19 mouse cellular contexts compared by ENCODE assay signal in genomic region chr12:80244127-80244526, GRCm38 (mm10). TPM values are rescaled to one million over a fixed set of nuclear protein-coding genes. Genes with fewer than 3 reads are reported as not detected.
DNase-seq lines count a peak whose midpoint lies in the region; ATAC-seq and TF ChIP-seq lines count a peak whose summit lies in the region.
"Had no signal": no experiment of that assay in that cellular context is flagged by ENCODE, and none has a peak within 500 bp of the region (broad histone marks: within the 10 kb centered on the region; RNA-seq: fewer than 3 reads in every experiment).

No protein-coding gene starts in this region.

- no peaks in the 10 kb centered on the region for H3K9me3 ChIP-seq in heart, embryonic 15.5 days (replicated peaks)
- no peaks in the 10 kb centered on the region for H3K9me3 ChIP-seq in heart, embryonic 11.5 days (replicated peaks; ENCODE audit: control insufficient read depth, low read length)
- no peaks in the 10 kb centered on the region for H3K9me3 ChIP-seq in limb, embryonic 13.5 days
- no peaks in the 10 kb centered on the region for H3K9me3 ChIP-seq in midbrain, postnatal 0 days (ENCODE audit: low read length)
- H3K9me3 ChIP-seq: forebrain, embryonic 12.5 days; hindbrain, embryonic 15.5 days; midbrain, embryonic 12.5 days; neural tube, embryonic 13.5 days had no signal

- H3K4me1 ChIP-seq in heart, embryonic 15.5 days (replicated peaks), result peaks cover 90% of the 10 kb centered on the region
- peaks cover 74% of the 10 kb centered on the region for H3K4me1 ChIP-seq in heart, embryonic 11.5 days (ENCODE audit: control insufficient read depth, insufficient read depth, low read length)
- H3K4me1 ChIP-seq in embryonic fibroblast, embryonic 13.5 days (ENCODE audit: control insufficient read depth, insufficient read depth, low read length), result peaks cover 57% of the 10 kb centered on the region
- H3K4me1 ChIP-seq in limb, embryonic 13.5 days, result peaks cover 77% of the 10 kb centered on the region
- peaks cover 6% of the 10 kb centered on the region; the same call in 1 of the 2 replicates for H3K4me1 ChIP-seq in midbrain, postnatal 0 days (ENCODE audit: insufficient read depth, low read length)

- H3K27ac ChIP-seq in heart, embryonic 15.5 days, result peak overlapping the region; percentile 23
- H3K27ac ChIP-seq in heart, embryonic 11.5 days (ENCODE audit: low read depth, low read length), result no peak overlapping the region
- H3K27ac ChIP-seq in embryonic fibroblast, embryonic 13.5 days (ENCODE audit: insufficient read depth, low read length), result peak overlapping the region; percentile 56; the same call in 1 of the 2 replicates
- H3K27ac ChIP-seq in limb, embryonic 13.5 days, result peak overlapping the region; percentile 28; the same call in 1 of the 2 replicates
- H3K27ac ChIP-seq in midbrain, postnatal 0 days (ENCODE audit: low read depth, low read length), result no peak overlapping the region
- H3K27ac ChIP-seq: forebrain, embryonic 12.5 days; hindbrain, embryonic 15.5 days; midbrain, embryonic 12.5 days; neural tube, embryonic 13.5 days had no signal

- ATAC-seq in heart, embryonic 15.5 days (replicated peaks; ENCODE audit: insufficient number of reproducible peaks, insufficient read depth, low FRiP score, low read depth), result no peak
- ATAC-seq in heart, embryonic 11.5 days (replicated peaks; ENCODE audit: insufficient number of reproducible peaks, low FRiP score, low TSS enrichment), result no peak
- no peak for ATAC-seq in limb, embryonic 13.5 days (ENCODE audit: low FRiP score, low read depth)
- no peak for ATAC-seq in midbrain, postnatal 0 days (ENCODE audit: low FRiP score)
- ATAC-seq: intestine, embryonic 16.5 days had no signal

- no peak overlapping the region for H3K4me3 ChIP-seq in heart, embryonic 15.5 days
- no peak overlapping the region for H3K4me3 ChIP-seq in heart, embryonic 11.5 days (ENCODE audit: low read depth, low read length)
- no peak overlapping the region for H3K4me3 ChIP-seq in embryonic fibroblast, embryonic 13.5 days (ENCODE audit: insufficient read depth, low read length)
- no peak overlapping the region for H3K4me3 ChIP-seq in limb, embryonic 13.5 days
- H3K4me3 ChIP-seq in midbrain, postnatal 0 days (ENCODE audit: low read depth, low read length), result no peak overlapping the region
- H3K4me3 ChIP-seq: forebrain, embryonic 12.5 days; hindbrain, embryonic 15.5 days; midbrain, embryonic 12.5 days; neural tube, embryonic 13.5 days had no signal

- no peak overlapping the region for H3K4me2 ChIP-seq in heart, embryonic 15.5 days
- no peak overlapping the region for H3K4me2 ChIP-seq in heart, embryonic 11.5 days
- no peak overlapping the region for H3K4me2 ChIP-seq in limb, embryonic 13.5 days (replicated peaks)
- no peak overlapping the region for H3K4me2 ChIP-seq in midbrain, postnatal 0 days (ENCODE audit: low read depth, low read length, poor library complexity, severe bottlenecking)
- H3K4me2 ChIP-seq: forebrain, embryonic 12.5 days; hindbrain, embryonic 15.5 days; midbrain, embryonic 12.5 days; neural tube, embryonic 13.5 days had no signal

- no peaks in the 10 kb centered on the region for H3K36me3 ChIP-seq in heart, embryonic 15.5 days
- H3K36me3 ChIP-seq in heart, embryonic 11.5 days (ENCODE audit: control insufficient read depth, insufficient read depth, low read length), result no peaks in the 10 kb centered on the region
- peaks cover 13% of the 10 kb centered on the region for H3K36me3 ChIP-seq in limb, embryonic 13.5 days
- no peaks in the 10 kb centered on the region for H3K36me3 ChIP-seq in midbrain, postnatal 0 days (ENCODE audit: insufficient read depth, low read length)
- H3K36me3 ChIP-seq: forebrain, embryonic 12.5 days; hindbrain, embryonic 15.5 days; midbrain, embryonic 12.5 days; neural tube, embryonic 13.5 days had no signal

- no peak overlapping the region for H3K9ac ChIP-seq in heart, embryonic 15.5 days
- H3K9ac ChIP-seq in heart, embryonic 11.5 days (ENCODE audit: low read depth, low read length), result no peak overlapping the region
- no peak overlapping the region for H3K9ac ChIP-seq in limb, embryonic 13.5 days
- no peak overlapping the region for H3K9ac ChIP-seq in midbrain, postnatal 0 days (replicated peaks; ENCODE audit: low read length, poor library complexity, severe bottlenecking)
- H3K9ac ChIP-seq: forebrain, embryonic 12.5 days; hindbrain, embryonic 15.5 days; midbrain, embryonic 12.5 days; neural tube, embryonic 13.5 days had no signal

- no peak for TF ChIP-seq POLR2A in embryonic fibroblast, embryonic 13.5 days (IDR thresholded peaks at IDR 0.05; ENCODE audit: low read depth, low read length)

- H3K27me3 ChIP-seq in heart, embryonic 15.5 days, result no peaks in the 10 kb centered on the region
- no peaks in the 10 kb centered on the region for H3K27me3 ChIP-seq in heart, embryonic 11.5 days (ENCODE audit: control insufficient read depth, insufficient read depth, low read length)
- H3K27me3 ChIP-seq in limb, embryonic 13.5 days, result no peaks in the 10 kb centered on the region
- H3K27me3 ChIP-seq in midbrain, postnatal 0 days (ENCODE audit: insufficient read depth, low read length), result no peaks in the 10 kb centered on the region
- H3K27me3 ChIP-seq: forebrain, embryonic 12.5 days; hindbrain, embryonic 15.5 days; midbrain, embryonic 12.5 days; neural tube, embryonic 13.5 days had no signal

- no peak for TF ChIP-seq CTCF in embryonic fibroblast, embryonic 13.5 days (IDR thresholded peaks at IDR 0.05; ENCODE audit: borderline replicate concordance, insufficient read depth, low read length)
- TF ChIP-seq CTCF in midbrain, postnatal 0 days (IDR thresholded peaks at IDR 0.05), result no peak

- DNase-seq in 3134 (ENCODE audit: extremely low read depth, insufficient read length, low spot score), result peak; percentile 38
- DNase-seq in kidney, adult 8-10 months, result no peak
- no peak for DNase-seq in midbrain, postnatal 0 days (ENCODE audit: low spot score)
- DNase-seq: adrenal gland, adult 2 months; cerebellum, adult 2 months; cerebellum, postnatal 36 days; gastrocnemius, postnatal 25 days; liver; spleen, adult 18-20 months; thymus, adult 2 months had no signal

- 46% methylated on average over 6 of the region's 6 CpGs for WGBS in heart, embryonic 15.5 days
- 64% methylated on average over 6 of the region's 6 CpGs for WGBS in heart, embryonic 11.5 days (ENCODE audit: insufficient replicate concordance)
- WGBS in limb, embryonic 13.5 days, result 92% methylated on average over 6 of the region's 6 CpGs
- WGBS in midbrain, postnatal 0 days, result 95% methylated on average over 6 of the region's 6 CpGs

RNA-seq across cellular contexts. Expression of gene Actn1, which starts 16.0 kb away (rescaled TPM):
- polyA plus RNA-seq in heart, embryonic 15.5 days (2015; fragmentation: Nextera tagmentation; extraction: Ambion mirVana), result 29.2 and 42.3 TPM in 2 replicates
- polyA plus RNA-seq in heart, embryonic 11.5 days (2014; fragmentation: Nextera tagmentation; extraction: Ambion mirVana), result 53.2 and 54.1 TPM in 2 replicates
- 488 and 794 TPM in 2 replicates for polyA plus RNA-seq in embryonic fibroblast, embryonic 13.5 days (2011; ENCODE audit: insufficient read length, low read depth, missing spikeins)
- 31.7 and 35.2 TPM in 2 replicates for polyA plus RNA-seq in limb, embryonic 13.5 days (2015; fragmentation: Nextera tagmentation; extraction: Ambion mirVana)
- 17.1 and 18.0 TPM in 2 replicates for total RNA-seq in midbrain, postnatal 0 days (2014; rRNA removed)
- polyA plus RNA-seq in midbrain, postnatal 0 days (2015; fragmentation: Nextera tagmentation; extraction: Ambion mirVana), result 6.2 and 7.4 TPM in 2 replicates

Comparison
In these comparisons a context has a peak if more than half of its experiments do, and no peak if none do; other contexts are left out.
1. H3K27ac ChIP-seq: peak in heart, embryonic 15.5 days (single experiment), embryonic fibroblast, embryonic 13.5 days (single experiment) and limb, embryonic 13.5 days (single experiment); none in heart, embryonic 11.5 days (single experiment) and midbrain, postnatal 0 days (single experiment).